Mouse (Mus musculus) embryonic fibroblast, embryonic 13.5 days (primary cell): ENCODE results near the gene Aqp2.

ENCODE experiments used
- CTCF ChIP-seq: IDR thresholded peaks from 2 replicates; pipeline ENCODE4 v1.5.1; 2011; ENCODE audit warnings: mild to moderate bottlenecking, control low read depth, low read length, moderate library complexity, borderline replicate concordance; ENCODE audit not compliant: insufficient read depth
- POLR2A ChIP-seq: IDR thresholded peaks from 2 replicates; pipeline ENCODE4 v1.6.1; 2011; ENCODE audit warnings: low read depth, mild to moderate bottlenecking, control low read depth, low read length, moderate library complexity

GRCm38 (mm10) chr15:99615246-99615645 lies 36.4 kb downstream of the Aqp2 start:
- TF ChIP-seq CTCF (no peak), POLR2A (no peak)
